Mouse (Mus musculus): ENCODE measurements around the gene Yipf3. TPM values are rescaled to one million over a fixed set of nuclear protein-coding genes. Genes with fewer than 3 reads are reported as not detected.

Gene Yipf3
- polyA plus RNA-seq (2017; shearing (Covaris generic)): 145 TPM

GRCm38 (mm10) chr17:46247512-46248188 lies at the start of gene Yipf3, which contains the start of gene Polr1c:
Gene Yipf3 (plus strand): TSS chr17:46248080.
Gene Polr1c (minus strand): TSS chr17:46248054.

DNA sequence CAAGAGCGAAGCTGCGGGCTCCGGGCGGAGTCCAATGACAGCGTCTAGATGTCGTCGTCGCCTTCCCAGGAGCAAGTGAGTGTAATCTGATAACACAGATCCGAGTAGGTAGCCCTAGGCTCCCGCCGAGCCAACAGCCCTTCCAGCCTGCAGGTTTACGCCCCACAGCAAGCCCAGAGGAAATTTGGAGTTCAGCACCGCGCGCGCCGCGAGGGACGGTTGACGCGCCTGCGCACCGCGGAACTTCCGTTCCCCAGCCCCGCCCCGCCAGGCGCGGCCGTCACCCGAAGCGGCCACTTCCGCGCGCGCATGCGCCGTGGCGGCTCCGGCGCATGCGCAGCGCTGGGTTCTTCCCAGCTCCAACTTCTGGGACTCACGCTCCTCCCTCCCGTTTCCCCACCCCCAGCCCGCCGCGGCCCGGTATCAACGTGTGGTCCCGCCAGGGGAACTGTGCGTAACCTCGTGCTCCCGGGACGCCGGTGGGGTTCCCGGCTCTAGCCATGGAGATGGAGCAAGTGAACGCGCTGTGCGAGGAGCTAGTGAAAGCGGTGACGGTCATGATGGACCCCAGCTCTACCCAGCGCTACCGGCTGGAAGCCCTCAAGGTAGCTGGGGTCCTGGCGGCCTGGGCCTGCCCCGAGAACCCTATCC lies 45.3 kb upstream of the Yipf3 start, which contains the start of the genes Polh and Xpo5:
Polh (minus strand) TSS at position 225 of the 651 bp plus-strand sequence.
Xpo5 (plus strand) TSS at position 362 of the 651 bp plus-strand sequence.

DNA sequence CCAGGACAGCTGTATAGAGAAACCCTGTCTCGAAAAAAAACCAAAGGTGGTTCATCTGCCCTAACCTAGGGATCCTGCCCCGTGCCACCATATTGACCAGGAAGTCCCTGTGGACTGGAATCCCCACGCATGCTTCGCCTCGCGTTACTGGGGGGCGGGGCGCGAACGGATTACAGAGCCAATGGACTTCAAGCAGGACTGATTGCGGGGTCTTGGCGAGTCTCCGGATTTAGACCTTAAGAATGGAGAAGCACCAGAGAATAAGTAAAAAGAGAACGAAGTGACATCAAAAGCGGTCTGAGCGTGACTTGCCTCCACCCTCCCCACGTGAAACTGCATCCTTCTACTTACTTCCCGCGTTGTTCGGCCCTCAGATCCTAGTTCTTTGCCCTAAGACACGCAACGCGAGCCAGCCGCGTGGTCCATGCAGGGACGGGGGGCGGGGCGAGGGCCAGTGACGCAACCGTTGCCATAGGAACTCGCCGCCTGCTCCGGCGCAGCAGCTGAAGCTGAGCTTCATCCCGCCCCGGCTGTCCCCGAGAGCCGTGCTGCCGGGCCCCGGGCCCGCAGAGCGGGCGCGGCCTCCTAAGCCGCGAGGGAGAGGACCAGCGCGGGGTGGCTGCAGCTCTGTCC lies 5.7 kb downstream of the Yipf3 start, which contains the start of gene Lrrc73:
Lrrc73 (plus strand) TSS at position 80 of the 633 bp plus-strand sequence.

GRCm38 (mm10) chr17:46282483-46283123 lies 34.7 kb downstream of the Yipf3 start, which contains the start of gene Tjap1:
Gene Tjap1 (minus strand): TSS chr17:46283026.

GRCm38 (mm10) chr17:46297364-46298219 lies 49.7 kb downstream of the Yipf3 start, which contains the start of gene Dlk2:
Gene Dlk2 (plus strand): TSS chr17:46297421.

Other genes starting within 250 kb of the Yipf3 start
- gene Vegfa, start 215.7 kb upstream of the Yipf3 start, polyA plus RNA-seq (2017; shearing (Covaris generic)): not detected
- gene Mrps18a, start 137.1 kb upstream of the Yipf3 start, polyA plus RNA-seq (2017; shearing (Covaris generic)): 121 TPM
- gene Rsph9, start 103.9 kb upstream of the Yipf3 start, polyA plus RNA-seq (2017; shearing (Covaris generic)): 2.7 TPM
- gene Mad2l1bp, start 94.5 kb upstream of the Yipf3 start, polyA plus RNA-seq (2017; shearing (Covaris generic)): 62.5 TPM
- 75.1 TPM for gene Gtpbp2, start 87.0 kb upstream of the Yipf3 start, polyA plus RNA-seq (2017; shearing (Covaris generic))
- 9.3 TPM for gene Polh, start 45.4 kb upstream of the Yipf3 start, polyA plus RNA-seq (2017; shearing (Covaris generic))
- gene Xpo5, start 45.3 kb upstream of the Yipf3 start, polyA plus RNA-seq (2017; shearing (Covaris generic)): 53.0 TPM
- 82.5 TPM for gene Polr1c, start within 50 bp of the Yipf3 start, polyA plus RNA-seq (2017; shearing (Covaris generic))
- not detected for gene Lrrc73, start 5.5 kb downstream of the Yipf3 start, polyA plus RNA-seq (2017; shearing (Covaris generic))
- gene Tjap1, start 34.9 kb downstream of the Yipf3 start, polyA plus RNA-seq (2017; shearing (Covaris generic)): 27.3 TPM
- not detected for gene Dlk2, start 49.3 kb downstream of the Yipf3 start, polyA plus RNA-seq (2017; shearing (Covaris generic))
- gene Abcc10, start 80.3 kb downstream of the Yipf3 start, polyA plus RNA-seq (2017; shearing (Covaris generic)): 8.1 TPM
- gene Zfp318, start 135.7 kb downstream of the Yipf3 start, polyA plus RNA-seq (2017; shearing (Covaris generic)): 1.6 TPM
- gene Crip3, start 180.8 kb downstream of the Yipf3 start, polyA plus RNA-seq (2017; shearing (Covaris generic)): not detected
- gene Slc22a7, start 190.4 kb downstream of the Yipf3 start, polyA plus RNA-seq (2017; shearing (Covaris generic)): not detected
- gene Ttbk1, start 239.6 kb downstream of the Yipf3 start, polyA plus RNA-seq (2017; shearing (Covaris generic)): 0.31 TPM
- 6.6 TPM for gene Dnph1, start 248.6 kb downstream of the Yipf3 start, polyA plus RNA-seq (2017; shearing (Covaris generic))

Measured in CD4-positive, CD25-positive, alpha-beta regulatory T cell, adult 9 weeks (primary cell).